Mouse (Mus musculus) heart, postnatal 0 days (tissue): ENCODE data around the gene Hfm1.
A peak's percentile ranks its signal among the peaks of the same experiment; 100 is the strongest.

Experiments used
- CTCF ChIP-seq: IDR thresholded peaks from 2 replicates; pipeline ENCODE4 v1.5.1; 2016; ENCODE audit warnings: antibody characterized with exemption, control low read depth, low read depth
- EP300 ChIP-seq: IDR thresholded peaks from 2 replicates; pipeline ENCODE4 v1.6.1; 2016; ENCODE audit warnings: antibody characterized with exemption, low read depth

DNA sequence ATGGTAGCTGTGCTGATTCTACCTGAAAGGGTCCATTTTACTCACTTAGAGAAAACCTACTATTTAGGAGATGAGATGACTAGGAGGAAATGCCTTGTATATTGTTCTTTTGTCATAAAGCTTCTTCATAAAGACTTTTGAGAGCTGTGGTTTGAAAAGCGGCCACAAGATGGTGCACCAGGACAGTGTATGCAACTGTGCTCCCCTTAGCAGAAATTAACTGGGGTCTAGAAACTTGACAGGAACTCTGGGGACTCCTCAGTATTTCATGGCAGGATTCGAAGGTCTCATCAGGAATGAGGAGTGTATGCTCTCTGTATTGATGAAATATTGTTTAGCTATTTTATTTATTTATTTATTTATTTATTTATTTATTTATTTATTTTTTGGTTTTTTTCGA is 65.7 kb downstream of the Hfm1 start:
- TF ChIP-seq CTCF (peak; percentile 81), EP300 (no peak)
